Mouse (Mus musculus) lung, adult 2 months (tissue): ENCODE data around the gene Rnf220. TPM values are rescaled to one million over a fixed set of nuclear protein-coding genes. Genes with fewer than 3 reads are reported as not detected.

Experiments
- DNase-seq: peaks from one replicate; pipeline ENCODE4 v3.0.0; 2022
- H3K4me1 ChIP-seq: fragments of 200-500 bp; 2 replicates; pipeline ENCODE4 v1.6.1; 2011; ENCODE audit warnings: low read length; ENCODE audit not compliant: control insufficient read depth, insufficient read depth
- H3K4me3 ChIP-seq: fragments of 200-500 bp; replicated peaks from 2 replicates; pipeline ENCODE3; 2011; ENCODE audit warnings: low read depth, mild to moderate bottlenecking, control low read depth, low read length; ENCODE audit errors: extremely low read depth
- CTCF ChIP-seq: fragments of 200-500 bp; IDR thresholded peaks from 2 replicates; pipeline ENCODE4 v1.5.1; 2011; ENCODE audit warnings: mild to moderate bottlenecking, low read length, control low read depth; ENCODE audit not compliant: insufficient read depth
- POLR2A ChIP-seq: fragments of 200-500 bp; IDR thresholded peaks from 2 replicates; pipeline ENCODE4 v1.6.1; 2011; ENCODE audit warnings: low read depth, mild to moderate bottlenecking, control low read depth, low read length, borderline replicate concordance; ENCODE audit errors: extremely low read depth
- WGBS: fragments of 180-500 bp; shearing (Covaris S2); methylation state at CpG from one replicate; pipeline ENCODE4 v1.1.7; 2018; 5-methylcytosine and 5-hydroxymethylcytosine counted together
- polyA plus RNA-seq: library from polyadenylated mRNA; depleted of rRNA; stranded (reverse); fragments of >200 nt; gene quantifications from 2 replicates; pipeline ENCODE4 v1.2.3, GENCODE M21; 2012

Gene Rnf220
- polyA plus RNA-seq, 1 experiment = 108 TPM

- no peak for TF ChIP-seq POLR2A
- no peak for TF ChIP-seq CTCF
Measured at GRCm38 (mm10) chr4:117342751-117343150, 154.1 kb downstream of the Rnf220 start.

GRCm38 (mm10) chr4:117341282-117341681 lies 155.6 kb downstream of the Rnf220 start:
- no peak overlapping the region for H3K4me3 ChIP-seq
- WGBS = 85% methylated on average over 5 of the region's 5 CpGs
- TF ChIP-seq CTCF = no peak
- TF ChIP-seq POLR2A = no peak
- DNase-seq = no peak
- 0 out of 2 replicates have a peak, but pooled peaks cover 5% of the 10 kb centered on the region for H3K4me1 ChIP-seq

More at GRCm38 (mm10) chr4:117342751-117343150, 154.1 kb downstream of the Rnf220 start:
- Histone ChIP-seq H3K4me3 (no peak overlapping the region), H3K4me1 (0 out of 2 replicates have a peak, but pooled peaks cover 5% of the 10 kb centered on the region)
- WGBS = 34% methylated on average over 12 of the region's 12 CpGs
- peak; percentile 14 for DNase-seq

- DNase-seq = no peak
- H3K4me1 ChIP-seq = 0 out of 2 replicates have a peak, but pooled peaks cover 5% of the 10 kb centered on the region
- no peak overlapping the region for H3K4me3 ChIP-seq
- TF ChIP-seq POLR2A (no peak), CTCF (no peak)
Measured at GRCm38 (mm10) chr4:117339796-117340195, 157.1 kb downstream of the Rnf220 start.

- no peak for DNase-seq
- no peaks in the 10 kb centered on the region for H3K4me1 ChIP-seq
- TF ChIP-seq POLR2A (no peak), CTCF (no peak)
- H3K4me3 ChIP-seq = no peak overlapping the region
- 63% methylated on average over 11 of the region's 11 CpGs for WGBS
Measured at GRCm38 (mm10) chr4:117330836-117331475, 165.9 kb downstream of the Rnf220 start.

- Histone ChIP-seq H3K4me1 (no peaks in the 10 kb centered on the region), H3K4me3 (no peak overlapping the region)
- 91% methylated on average over 3 of the region's 3 CpGs for WGBS
- no peak for DNase-seq
- TF ChIP-seq CTCF (no peak), POLR2A (no peak)
Measured at GRCm38 (mm10) chr4:117330132-117330531, 166.7 kb downstream of the Rnf220 start.

GRCm38 (mm10) chr4:117326915-117327314 lies 169.9 kb downstream of the Rnf220 start:
- Histone ChIP-seq H3K4me3 (no peak overlapping the region), H3K4me1 (no peaks in the 10 kb centered on the region)
- no peak for TF ChIP-seq CTCF
- no peak for TF ChIP-seq POLR2A
- 81% methylated on average over 3 of the region's 3 CpGs for WGBS
- DNase-seq = no peak

- no peak for DNase-seq
- no peak overlapping the region for H3K4me3 ChIP-seq
- H3K4me1 ChIP-seq = no peaks in the 10 kb centered on the region
- no peak for TF ChIP-seq CTCF
- no peak for TF ChIP-seq POLR2A
- 88% methylated on average over 2 of the region's 2 CpGs for WGBS
Measured at GRCm38 (mm10) chr4:117325076-117325475, 171.8 kb downstream of the Rnf220 start.

GRCm38 (mm10) chr4:117323515-117324344 lies 173.1 kb downstream of the Rnf220 start:
- DNase-seq = peak; percentile 45
- TF ChIP-seq POLR2A = no peak
- TF ChIP-seq CTCF = peak; percentile 84
- H3K4me3 ChIP-seq = no peak overlapping the region
- WGBS = 36% methylated on average over 14 of the region's 14 CpGs
- no peaks in the 10 kb centered on the region for H3K4me1 ChIP-seq

- no peak for TF ChIP-seq CTCF
- no peak for TF ChIP-seq POLR2A
- 84% methylated on average over 5 of the region's 5 CpGs for WGBS
Measured at GRCm38 (mm10) chr4:117321011-117321410, 175.8 kb downstream of the Rnf220 start.

More at GRCm38 (mm10) chr4:117321011-117321410, 175.8 kb downstream of the Rnf220 start:
- Histone ChIP-seq H3K4me3 (no peak overlapping the region), H3K4me1 (no peaks in the 10 kb centered on the region)
- no peak for DNase-seq
